ENCODE assay signal across 13 mouse cellular contexts in the genomic region with DNA sequence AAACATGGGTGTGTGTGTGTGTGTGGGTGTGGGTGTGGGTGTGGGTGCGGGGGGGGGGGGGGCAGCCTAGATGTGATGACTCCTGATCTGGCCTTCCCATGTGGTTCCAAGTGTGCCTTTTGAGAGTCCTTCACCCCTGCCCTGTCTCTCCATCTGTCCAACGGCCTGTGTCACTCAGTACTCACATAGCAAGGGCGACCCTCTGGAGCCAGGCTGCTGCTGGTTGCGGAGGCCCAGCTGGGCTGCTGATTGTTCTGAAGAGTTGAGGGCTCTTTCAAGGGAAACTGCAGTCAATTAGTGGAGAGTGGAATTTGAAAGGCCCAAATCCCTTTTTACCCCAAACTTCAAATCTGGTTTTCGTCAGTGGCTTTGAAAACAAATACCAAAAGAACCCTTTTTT.
DNase-seq lines count a peak whose midpoint lies in the region; ATAC-seq lines count a peak whose summit lies in the region.
"Had no signal": no experiment of that assay in that cellular context is flagged by ENCODE, and none has a peak within 500 bp of the region (broad histone marks: within the 10 kb centered on the region; RNA-seq: fewer than 3 reads in every experiment).

No protein-coding gene starts in this region.

- no peak overlapping the region for H3K27ac ChIP-seq in midbrain, embryonic 16.5 days (ENCODE audit: low read length)
- H3K27ac ChIP-seq: heart, adult 2 months; liver, embryonic 12.5 days; stomach, embryonic 15.5 days had no signal

- no peak for ATAC-seq in midbrain, embryonic 16.5 days
- ATAC-seq: liver, embryonic 12.5 days; Patski had no signal

- H3K4me2 ChIP-seq in midbrain, embryonic 16.5 days (ENCODE audit: low read length) = no peak overlapping the region
- H3K4me2 ChIP-seq: liver, embryonic 12.5 days; stomach, embryonic 15.5 days had no signal

- DNase-seq in kidney, postnatal 4 days = peak; percentile 6 to 22
- no peak for DNase-seq in kidney, postnatal 36 days
- peak; percentile 9 for DNase-seq in urinary bladder, adult 2 months (ENCODE audit: low spot score)
- DNase-seq in urinary bladder, postnatal 10 days (ENCODE audit: low spot score) = no peak
- DNase-seq in embryo, embryonic 10.5 days (ENCODE audit: low spot score) = peak; percentile 44
- DNase-seq in layer of hippocampus, adult 18-20 months (ENCODE audit: low spot score in 2 of 2) = no peak
- DNase-seq: heart, postnatal 10 days; midbrain, embryonic 14.5 days had no signal

- H3K4me3 ChIP-seq in midbrain, embryonic 16.5 days (ENCODE audit: low read depth, low read length) = no peak overlapping the region
- H3K4me3 ChIP-seq: heart, adult 2 months; liver, embryonic 12.5 days; stomach, embryonic 15.5 days had no signal

- no peaks in the 10 kb centered on the region for H3K9me3 ChIP-seq in midbrain, embryonic 16.5 days (replicated peaks; ENCODE audit: control insufficient read depth, low read length, poor library complexity, severe bottlenecking)
- H3K9me3 ChIP-seq: liver, embryonic 12.5 days; stomach, embryonic 15.5 days had no signal

- H3K36me3 ChIP-seq in midbrain, embryonic 16.5 days (ENCODE audit: control insufficient read depth, insufficient read depth, low read length) = no peaks in the 10 kb centered on the region
- H3K36me3 ChIP-seq: liver, embryonic 12.5 days; stomach, embryonic 15.5 days had no signal

- no peaks in the 10 kb centered on the region; the same call in 1 of the 2 replicates for H3K27me3 ChIP-seq in midbrain, embryonic 16.5 days (ENCODE audit: control insufficient read depth, insufficient read depth, low read depth, low read length)
- H3K27me3 ChIP-seq: Patski; stomach, embryonic 15.5 days had no signal

- H3K9ac ChIP-seq in midbrain, embryonic 16.5 days (ENCODE audit: low read depth, low read length) = no peak overlapping the region
- H3K9ac ChIP-seq: liver, embryonic 12.5 days; stomach, embryonic 15.5 days had no signal

- 43% methylated on average over 5 of the region's 5 CpGs for WGBS in midbrain, embryonic 16.5 days

- H3K4me1 ChIP-seq in midbrain, embryonic 16.5 days (ENCODE audit: control insufficient read depth, insufficient read depth, low read length) = no peaks in the 10 kb centered on the region
- H3K4me1 ChIP-seq: liver, embryonic 12.5 days; stomach, embryonic 15.5 days had no signal

Comparison
In these comparisons a context has a peak if more than half of its experiments do, and no peak if none do; other contexts are left out.
1. DNase-seq: peak in kidney, postnatal 4 days (2 of 2), urinary bladder, adult 2 months (single experiment) and embryo, embryonic 10.5 days (single experiment); none in kidney, postnatal 36 days (0 of 2), urinary bladder, postnatal 10 days (single experiment) and layer of hippocampus, adult 18-20 months (0 of 2).